Mouse (Mus musculus) stomach, postnatal 0 days (tissue): Measurements from ENCODE around the gene Zfp536. TPM values are rescaled to one million over a fixed set of nuclear protein-coding genes. Genes with fewer than 3 reads are reported as not detected.
"Not testable (repeated sequence)": the region's sequence is repeated elsewhere in the genome, so short reads cannot be mapped to it uniquely, and the experiment has no call there.

Source experiments
- ATAC-seq: fragments of 200-750 bp; cut with Nextera tagmentation; 2 replicates; pipeline ENCODE4 v1.8.0; 2017; ENCODE audit not compliant: low FRiP score, low TSS enrichment
- DNase-seq: peaks from one replicate; pipeline ENCODE4 v3.0.0-alpha.2; 2016; ENCODE audit warnings: low spot score
- H3K27ac ChIP-seq: fragments of 300-500 bp; sonication (generic); replicated peaks from 2 replicates; pipeline ENCODE4 v1.5.1; 2014; ENCODE audit warnings: mild to moderate bottlenecking, control low read depth
- H3K27me3 ChIP-seq: fragments of 300-500 bp; sonication (generic); 2 replicates; pipeline ENCODE4 v1.6.1; 2014; ENCODE audit warnings: low read length; ENCODE audit not compliant: control insufficient read depth, insufficient read depth
- H3K36me3 ChIP-seq: fragments of 300-500 bp; sonication (generic); 2 replicates; pipeline ENCODE4 v1.6.1; 2014; ENCODE audit warnings: low read length, mixed read lengths; ENCODE audit not compliant: control insufficient read depth, insufficient read depth
- H3K4me1 ChIP-seq: fragments of 300-500 bp; sonication (generic); replicated peaks from 2 replicates; pipeline ENCODE4 v1.6.1; 2014; ENCODE audit warnings: antibody characterized with exemption; ENCODE audit not compliant: control insufficient read depth, insufficient read depth
- H3K4me2 ChIP-seq: fragments of 300-500 bp; sonication (generic); replicated peaks from 2 replicates; pipeline ENCODE4 v1.6.1; 2014; ENCODE audit warnings: low read depth, mild to moderate bottlenecking, control low read depth, moderate library complexity
- H3K4me3 ChIP-seq: fragments of 300-500 bp; sonication (generic); 2 replicates; pipeline ENCODE4 v1.5.1; 2014; ENCODE audit warnings: low read depth, low read length, control low read depth
- H3K9ac ChIP-seq: fragments of 300-500 bp; sonication (generic); 2 replicates; pipeline ENCODE4 v1.6.1; 2014; ENCODE audit warnings: mild to moderate bottlenecking, low read length, control low read depth, mixed read lengths
- H3K9me3 ChIP-seq: fragments of 300-500 bp; sonication (generic); 2 replicates; pipeline ENCODE4 v1.6.1; 2016; ENCODE audit warnings: low read length; ENCODE audit not compliant: control insufficient read depth
- CTCF ChIP-seq: IDR thresholded peaks from 2 replicates; pipeline ENCODE4 v1.5.1; 2016; ENCODE audit warnings: antibody characterized with exemption, low read depth, mild to moderate bottlenecking, moderate library complexity
- EP300 ChIP-seq: optimal IDR thresholded peaks from 2 replicates; pipeline ENCODE3; 2016; ENCODE audit warnings: antibody characterized with exemption
- WGBS: fragments of 180-500 bp; shearing (Covaris S2); extraction: QIAGEN DNeasy Blood & Tissue Kit; methylation state at CpG from one replicate; pipeline ENCODE4 v1.1.7; 2014; 5-methylcytosine and 5-hydroxymethylcytosine counted together
- polyA plus RNA-seq: library from polyadenylated mRNA; unstranded; fragments of >200 nt; fragmentation: Nextera tagmentation; extraction: Ambion mirVana; gene quantifications from 2 replicates; pipeline ENCODE4 v1.2.1, GENCODE M21; 2015

Gene Zfp536
- polyA plus RNA-seq, 1 experiment from 2014 or later, result 4.3 TPM

GRCm38 (mm10) chr7:37717071-37717470, 56.4 kb downstream of the Zfp536 start:
- H3K27me3 ChIP-seq, result no peaks in the 10 kb centered on the region
- WGBS, result 85% methylated on average over 7 of the region's 7 CpGs
- no peak for TF ChIP-seq EP300
- no peak for TF ChIP-seq CTCF
- no peak overlapping the region for H3K4me2 ChIP-seq
- H3K9ac ChIP-seq, result no peak overlapping the region
- H3K4me3 ChIP-seq, result no peak overlapping the region
- no peaks in the 10 kb centered on the region for H3K4me1 ChIP-seq
- ATAC-seq, result no peak
- no peaks in the 10 kb centered on the region for H3K36me3 ChIP-seq
- no peak for DNase-seq
- H3K9me3 ChIP-seq, result no peaks in the 10 kb centered on the region
- no peak overlapping the region for H3K27ac ChIP-seq

GRCm38 (mm10) chr7:37716626-37717025, 56.8 kb downstream of the Zfp536 start:
- no peak overlapping the region for H3K4me2 ChIP-seq
- no peak for ATAC-seq
- H3K4me3 ChIP-seq, result no peak overlapping the region
- TF ChIP-seq EP300 (no peak), CTCF (no peak)
- H3K36me3 ChIP-seq, result no peaks in the 10 kb centered on the region
- 67% methylated on average over 7 of the region's 7 CpGs for WGBS
- DNase-seq, result no peak
- no peaks in the 10 kb centered on the region for H3K4me1 ChIP-seq
- H3K27ac ChIP-seq, result no peak overlapping the region
- no peaks in the 10 kb centered on the region for H3K9me3 ChIP-seq
- no peaks in the 10 kb centered on the region for H3K27me3 ChIP-seq
- H3K9ac ChIP-seq, result no peak overlapping the region

DNA sequence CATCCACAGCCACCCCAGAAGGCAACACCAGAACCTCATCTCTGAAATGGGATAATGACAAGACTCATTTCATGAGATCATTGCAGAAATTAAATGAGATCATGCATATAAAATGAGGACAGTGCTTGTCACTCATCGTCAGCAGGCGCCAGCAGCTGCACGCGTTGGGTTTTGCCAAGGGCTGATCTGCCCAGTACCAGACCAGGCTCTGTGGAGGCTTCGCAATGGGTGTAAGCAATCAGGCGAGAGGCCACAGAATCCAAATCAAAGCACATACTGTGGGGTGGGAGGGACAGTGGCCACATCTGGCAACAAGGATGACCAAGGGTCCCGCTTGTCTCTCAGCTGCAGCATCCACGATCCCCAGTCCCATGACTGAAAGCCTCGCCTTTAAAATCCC, 69.0 kb downstream of the Zfp536 start:
- DNase-seq, result no peak
- H3K9ac ChIP-seq, result no peak overlapping the region
- H3K9me3 ChIP-seq, result no peaks in the 10 kb centered on the region
- H3K4me2 ChIP-seq, result no peak overlapping the region
- H3K4me1 ChIP-seq, result no peaks in the 10 kb centered on the region
- no peak for ATAC-seq
- H3K4me3 ChIP-seq, result no peak overlapping the region
- H3K27me3 ChIP-seq, result no peaks in the 10 kb centered on the region
- 83% methylated on average over 9 of the region's 9 CpGs for WGBS
- no peak overlapping the region for H3K27ac ChIP-seq
- TF ChIP-seq CTCF, result no peak
- no peak for TF ChIP-seq EP300
- H3K36me3 ChIP-seq, result no peaks in the 10 kb centered on the region

GRCm38 (mm10) chr7:37697378-37697777, 76.1 kb downstream of the Zfp536 start:
- not testable (repeated sequence) for H3K27ac ChIP-seq, H3K4me2 ChIP-seq, DNase-seq, H3K4me3 ChIP-seq, H3K27me3 ChIP-seq, H3K4me1 ChIP-seq, H3K9ac ChIP-seq, H3K36me3 ChIP-seq, H3K9me3 ChIP-seq, ATAC-seq
- 100% methylated on average over 3 of the region's 3 CpGs for WGBS

DNA sequence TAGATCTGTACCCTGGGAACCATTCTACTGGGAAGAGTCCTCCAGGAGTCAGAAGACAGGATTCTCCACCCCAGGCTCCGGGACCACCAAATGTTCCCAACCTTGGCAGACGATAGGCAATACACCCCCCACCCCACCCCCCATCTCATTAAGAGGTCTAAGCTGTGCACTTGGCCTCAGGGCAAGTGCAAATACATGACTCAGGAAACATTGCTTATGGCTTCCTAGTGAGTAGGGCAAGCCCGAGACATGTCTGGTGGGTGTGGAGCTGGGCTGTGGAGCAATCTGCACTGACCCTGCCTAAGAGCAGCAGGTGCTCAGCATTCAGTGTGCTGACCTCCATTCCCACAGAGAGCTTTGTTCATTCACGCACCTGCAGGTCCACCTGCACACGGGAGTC, 78.4 kb downstream of the Zfp536 start:
- Histone ChIP-seq H3K27me3 (no peaks in the 10 kb centered on the region), H3K36me3 (no peaks in the 10 kb centered on the region), H3K27ac (no peak overlapping the region), H3K9ac (no peak overlapping the region), H3K4me1 (no peaks in the 10 kb centered on the region), H3K9me3 (no peaks in the 10 kb centered on the region), H3K4me3 (no peak overlapping the region), H3K4me2 (no peak overlapping the region)
- TF ChIP-seq CTCF (no peak), EP300 (no peak)
- 55% methylated on average over 5 of the region's 5 CpGs for WGBS
- DNase-seq (no peak), ATAC-seq (peak; percentile 29; the same call in 1 of the 2 replicates)

GRCm38 (mm10) chr7:37690606-37691005, 82.8 kb downstream of the Zfp536 start:
- ATAC-seq, result no peak
- Histone ChIP-seq H3K36me3 (no peaks in the 10 kb centered on the region), H3K27me3 (no peaks in the 10 kb centered on the region), H3K4me2 (no peak overlapping the region), H3K9ac (no peak overlapping the region), H3K27ac (no peak overlapping the region), H3K4me3 (no peak overlapping the region), H3K4me1 (no peaks in the 10 kb centered on the region), H3K9me3 (no peaks in the 10 kb centered on the region)
- 64% methylated on average over 10 of the region's 10 CpGs for WGBS
- no peak for TF ChIP-seq EP300
- no peak for TF ChIP-seq CTCF
- DNase-seq, result no peak
